Mouse (Mus musculus) lung, embryonic 16.5 days (tissue): ENCODE measurements around the gene Cobll1. TPM values are rescaled to one million over a fixed set of nuclear protein-coding genes. Genes with fewer than 3 reads are reported as not detected.

ENCODE experiments used
- ATAC-seq: fragments of 200-750 bp; cut with Nextera tagmentation; 2 replicates; pipeline ENCODE4 v1.8.0; 2017; ENCODE audit warnings: low read depth, mild to moderate bottlenecking, moderate library complexity
- H3K27ac ChIP-seq: fragments of 300-500 bp; sonication (generic); 2 replicates; pipeline ENCODE4 v1.5.1; 2014; ENCODE audit warnings: mild to moderate bottlenecking, control low read depth, low read length
- H3K27me3 ChIP-seq: fragments of 300-500 bp; sonication (generic); 2 replicates; pipeline ENCODE4 v1.6.1; 2014; ENCODE audit warnings: low read depth, low read length, mixed read lengths; ENCODE audit not compliant: control insufficient read depth, insufficient read depth
- H3K36me3 ChIP-seq: fragments of 300-500 bp; sonication (generic); 2 replicates; pipeline ENCODE4 v1.6.1; 2014; ENCODE audit warnings: low read length; ENCODE audit not compliant: control insufficient read depth, insufficient read depth
- H3K4me1 ChIP-seq: fragments of 300-500 bp; sonication (generic); replicated peaks from 2 replicates; pipeline ENCODE4 v1.6.1; 2014; ENCODE audit warnings: low read length, mixed read lengths; ENCODE audit not compliant: control insufficient read depth, insufficient read depth
- H3K4me2 ChIP-seq: fragments of 300-500 bp; sonication (generic); 2 replicates; pipeline ENCODE4 v1.6.1; 2014; ENCODE audit warnings: low read depth, low read length, control low read depth
- H3K4me3 ChIP-seq: fragments of 300-500 bp; sonication (generic); 2 replicates; pipeline ENCODE4 v1.5.1; 2014; ENCODE audit warnings: mild to moderate bottlenecking, low read length, control low read depth
- H3K9ac ChIP-seq: fragments of 300-500 bp; sonication (generic); 2 replicates; pipeline ENCODE4 v1.6.1; 2014; ENCODE audit warnings: low read length, control low read depth
- H3K9me3 ChIP-seq: fragments of 300-500 bp; sonication (generic); 2 replicates; pipeline ENCODE4 v1.6.1; 2016; ENCODE audit warnings: low read length; ENCODE audit not compliant: control insufficient read depth
- WGBS: fragments of 180-500 bp; shearing (Covaris S2); extraction: QIAGEN DNeasy Blood & Tissue Kit; methylation state at CpG from one replicate; pipeline ENCODE4 v1.1.7; 2014; 5-methylcytosine and 5-hydroxymethylcytosine counted together
- polyA plus RNA-seq: library from polyadenylated mRNA; unstranded; fragments of >200 nt; fragmentation: Nextera tagmentation; extraction: Ambion mirVana; gene quantifications from 2 replicates; pipeline ENCODE4 v1.2.1, GENCODE M21; 2015

Gene Cobll1
- polyA plus RNA-seq, 1 experiment from 2014 or later, result 11.1 TPM

DNA sequence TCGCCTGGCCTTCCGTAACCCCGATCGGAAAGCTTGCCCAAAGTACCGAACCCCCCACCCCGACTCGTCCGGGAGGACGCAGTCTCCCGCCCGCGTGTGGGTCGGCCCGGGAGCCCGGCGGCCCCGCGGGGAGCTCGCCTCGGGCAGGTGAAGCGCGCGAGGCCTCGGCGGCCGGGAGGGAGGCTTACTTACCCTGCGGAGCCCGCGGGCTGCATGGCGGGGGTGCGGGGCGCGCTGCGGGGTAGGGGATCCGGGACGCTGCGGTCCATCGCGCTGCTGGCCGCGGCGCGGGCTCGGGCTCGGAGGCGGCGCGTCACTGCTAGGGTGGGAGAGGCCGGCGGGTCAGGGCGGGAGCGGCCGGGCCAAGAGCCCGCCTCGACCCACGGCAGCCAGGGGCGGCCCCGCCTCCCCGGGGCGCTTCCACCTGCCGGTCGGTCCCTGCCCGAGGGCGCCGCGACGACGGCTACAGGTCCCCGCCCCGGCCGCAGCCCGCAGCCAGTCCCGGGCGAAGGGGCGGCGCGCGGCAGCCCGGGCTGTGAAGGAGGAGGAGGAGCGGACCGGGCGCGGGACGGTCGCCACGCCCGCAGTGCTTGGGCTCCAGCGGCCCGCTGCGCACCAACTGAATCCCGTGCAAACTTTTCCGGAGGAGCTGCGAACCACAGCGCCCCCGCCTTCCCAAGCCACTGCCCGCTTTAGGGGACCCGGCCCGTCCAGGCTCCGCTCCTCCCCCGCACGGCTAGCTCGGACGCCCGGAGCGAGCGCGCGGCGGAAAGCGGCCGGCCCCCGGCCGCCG is 836 bp downstream of the Cobll1 start:
- H3K9me3 ChIP-seq, result no peaks in the 10 kb centered on the region
- peak overlapping the region; percentile 90 for H3K4me2 ChIP-seq
- ATAC-seq, result peak; percentile 95
- H3K36me3 ChIP-seq, result no peaks in the 10 kb centered on the region
- WGBS, result under 1% methylated on average over 80 of the region's 114 CpGs
- H3K4me3 ChIP-seq, result peak overlapping the region; percentile 86
- no peaks in the 10 kb centered on the region for H3K27me3 ChIP-seq
- peak overlapping the region; percentile 93 for H3K9ac ChIP-seq
- peaks cover 13% of the 10 kb centered on the region; the same call in 1 of the 2 replicates for H3K4me1 ChIP-seq
- peak overlapping the region; percentile 97 for H3K27ac ChIP-seq

DNA sequence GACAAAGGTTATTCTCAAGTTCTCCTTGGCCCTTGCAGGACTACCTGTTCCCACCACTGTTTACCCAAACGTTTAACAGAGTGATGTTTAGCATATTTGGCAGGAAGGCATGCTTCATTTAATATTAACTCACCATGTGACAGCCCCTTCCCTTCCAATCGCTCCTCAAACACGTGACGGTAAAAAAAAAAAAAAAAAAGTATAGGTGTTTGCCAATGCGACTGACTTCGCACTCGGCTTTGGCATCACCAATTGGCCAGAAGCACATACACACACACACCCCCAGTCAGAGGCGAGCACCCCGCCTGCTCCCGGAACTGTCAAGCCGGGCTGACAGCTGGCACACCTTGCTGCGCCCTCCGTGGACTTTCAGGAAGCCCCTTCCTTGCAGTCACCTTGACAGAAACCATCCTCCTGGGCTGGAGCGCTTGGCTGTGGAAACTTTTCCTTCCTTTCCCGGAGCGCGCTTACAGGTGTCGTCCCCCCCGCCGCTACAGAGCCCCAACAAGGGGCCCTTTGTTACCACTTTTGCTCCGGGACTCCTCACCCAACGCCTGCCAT is 1.5 kb downstream of the Cobll1 start:
- WGBS, result 1% methylated on average over 22 of the region's 22 CpGs

DNA sequence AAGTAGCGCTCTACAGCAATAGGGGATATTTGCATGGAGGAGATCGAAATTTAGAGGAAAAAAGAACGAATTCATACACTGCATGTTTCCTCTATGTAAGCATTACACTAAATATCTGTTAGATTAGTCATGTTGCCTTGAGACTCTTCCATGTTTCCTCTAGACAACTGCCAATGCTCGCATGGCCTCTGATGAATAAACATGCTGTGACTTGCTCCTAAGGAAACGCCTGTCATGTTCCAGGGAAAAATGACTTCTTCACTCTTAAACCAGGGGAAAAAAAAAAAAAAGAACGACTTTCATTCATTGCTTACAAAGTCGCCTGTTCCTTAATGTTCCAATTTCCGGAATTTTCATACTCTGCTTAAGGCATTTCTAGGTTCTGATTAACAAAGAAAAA is 2.1 kb downstream of the Cobll1 start:
- H3K36me3 ChIP-seq, result no peaks in the 10 kb centered on the region
- H3K9ac ChIP-seq, result peak overlapping the region; percentile 93; the same call in 1 of the 2 replicates
- H3K4me1 ChIP-seq, result peaks cover 13% of the 10 kb centered on the region; the same call in 1 of the 2 replicates
- ATAC-seq, result no peak
- H3K27me3 ChIP-seq, result no peaks in the 10 kb centered on the region
- H3K4me2 ChIP-seq, result peak overlapping the region; percentile 90
- peak overlapping the region; percentile 86 for H3K4me3 ChIP-seq
- 41% methylated on average over 8 of the region's 8 CpGs for WGBS
- H3K27ac ChIP-seq, result peak overlapping the region; percentile 97
- H3K9me3 ChIP-seq, result no peaks in the 10 kb centered on the region

More for the DNA sequence above, 1.5 kb downstream of the Cobll1 start:
- Histone ChIP-seq H3K4me1 (peaks cover 13% of the 10 kb centered on the region; the same call in 1 of the 2 replicates), H3K9ac (peak overlapping the region; percentile 93), H3K4me2 (peak overlapping the region; percentile 90), H3K9me3 (no peaks in the 10 kb centered on the region), H3K27me3 (no peaks in the 10 kb centered on the region), H3K4me3 (peak overlapping the region; percentile 86), H3K36me3 (no peaks in the 10 kb centered on the region), H3K27ac (peak overlapping the region; percentile 97)
- ATAC-seq, result peak; percentile 18

DNA sequence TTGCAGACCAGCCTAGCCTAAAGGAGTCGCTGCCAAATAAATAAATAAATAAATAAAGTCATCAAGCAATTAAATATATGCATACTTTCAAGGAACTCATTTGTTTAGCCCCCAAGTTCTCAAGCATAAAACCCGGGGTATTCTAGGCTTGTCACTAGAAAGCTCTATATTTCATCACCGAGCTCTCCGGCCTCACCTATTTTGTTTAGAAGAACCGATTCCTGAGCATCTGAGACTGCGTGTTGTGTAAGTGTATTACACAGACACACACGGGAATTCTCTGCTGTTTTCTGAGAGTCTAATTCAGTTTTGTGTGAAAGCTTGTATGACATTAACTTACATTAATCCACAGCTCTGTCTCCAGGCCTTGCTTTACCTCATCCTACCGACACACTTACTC is 2.6 kb downstream of the Cobll1 start:
- Histone ChIP-seq H3K27ac (no peak overlapping the region), H3K36me3 (no peaks in the 10 kb centered on the region), H3K4me2 (peak overlapping the region; percentile 90), H3K4me1 (peaks cover 13% of the 10 kb centered on the region; the same call in 1 of the 2 replicates), H3K27me3 (no peaks in the 10 kb centered on the region), H3K9me3 (no peaks in the 10 kb centered on the region), H3K4me3 (no peak overlapping the region), H3K9ac (no peak overlapping the region)
- ATAC-seq, result no peak
- WGBS, result 78% methylated on average over 8 of the region's 8 CpGs

DNA sequence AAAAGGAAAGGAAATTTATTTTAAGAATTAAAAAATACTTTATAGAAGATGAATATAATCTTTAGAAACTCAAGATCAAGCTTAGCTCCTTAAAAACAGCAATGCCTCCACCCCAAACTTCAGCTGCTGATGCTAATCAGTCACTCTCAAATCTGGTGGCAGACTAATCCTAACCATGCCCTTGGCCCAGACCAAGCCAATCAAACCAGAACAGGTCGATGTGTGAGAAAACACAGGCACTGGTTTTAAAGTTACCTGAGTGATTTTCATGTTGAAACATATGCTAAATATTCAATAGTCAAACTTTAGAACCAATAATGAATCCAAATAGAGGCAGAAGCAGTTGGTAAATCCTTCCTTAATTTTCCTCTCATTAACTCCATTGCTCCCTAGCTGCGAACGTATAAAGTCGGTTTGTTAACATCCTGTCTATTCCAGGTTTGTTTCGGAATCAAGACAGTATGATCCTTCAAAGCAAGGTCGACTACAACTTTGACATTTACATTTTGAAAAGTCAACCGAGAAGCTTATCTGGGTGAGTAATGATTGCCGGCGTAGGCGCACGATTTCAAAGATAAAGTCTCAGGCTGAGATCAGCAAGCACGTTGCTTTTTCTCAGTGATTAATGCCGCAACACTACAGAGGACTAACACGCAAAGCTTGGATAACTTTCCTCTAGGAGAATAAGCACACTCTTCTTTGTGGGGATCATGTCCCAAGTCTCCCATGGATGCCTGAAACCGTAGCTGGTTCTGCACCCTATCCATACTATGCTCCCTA is 6.3 kb downstream of the Cobll1 start:
- no peak for ATAC-seq
- Histone ChIP-seq H3K27ac (0 out of 2 replicates have a peak overlapping the region, but pooled peaks have one; percentile 8), H3K4me3 (no peak overlapping the region), H3K9me3 (no peaks in the 10 kb centered on the region), H3K4me2 (0 out of 2 replicates have a peak overlapping the region, but pooled peaks have one; percentile 6), H3K36me3 (no peaks in the 10 kb centered on the region), H3K4me1 (peaks cover 10% of the 10 kb centered on the region; the same call in 1 of the 2 replicates), H3K9ac (no peak overlapping the region), H3K27me3 (no peaks in the 10 kb centered on the region)
- 46% methylated on average over 15 of the region's 15 CpGs for WGBS

DNA sequence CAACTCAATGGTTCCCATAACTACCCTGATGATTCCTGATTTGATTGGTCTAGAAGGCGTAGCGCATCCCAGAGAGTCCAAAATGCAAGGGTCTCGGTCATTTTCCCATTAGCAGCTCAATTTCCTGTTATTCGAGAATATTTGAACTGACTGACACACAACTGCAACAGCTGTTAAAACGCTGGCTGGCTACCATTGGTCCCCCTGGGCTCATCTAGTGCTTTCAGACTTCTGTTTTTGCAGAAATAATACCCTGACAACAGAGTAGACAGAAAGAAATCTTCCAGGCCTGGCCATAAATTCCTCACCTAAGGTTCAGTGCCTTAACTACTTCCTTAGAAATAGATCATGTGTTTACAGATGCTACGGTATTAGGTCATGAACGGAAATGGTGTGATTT is 10.8 kb downstream of the Cobll1 start:
- H3K36me3 ChIP-seq, result no peaks in the 10 kb centered on the region
- no peaks in the 10 kb centered on the region for H3K27me3 ChIP-seq
- H3K9me3 ChIP-seq, result no peaks in the 10 kb centered on the region
- no peak overlapping the region for H3K9ac ChIP-seq
- ATAC-seq, result no peak
- no peak overlapping the region for H3K4me2 ChIP-seq
- no peak overlapping the region for H3K4me3 ChIP-seq
- H3K27ac ChIP-seq, result no peak overlapping the region
- WGBS, result 79% methylated on average over 7 of the region's 7 CpGs
- H3K4me1 ChIP-seq, result peaks cover 2% of the 10 kb centered on the region; the same call in 1 of the 2 replicates

DNA sequence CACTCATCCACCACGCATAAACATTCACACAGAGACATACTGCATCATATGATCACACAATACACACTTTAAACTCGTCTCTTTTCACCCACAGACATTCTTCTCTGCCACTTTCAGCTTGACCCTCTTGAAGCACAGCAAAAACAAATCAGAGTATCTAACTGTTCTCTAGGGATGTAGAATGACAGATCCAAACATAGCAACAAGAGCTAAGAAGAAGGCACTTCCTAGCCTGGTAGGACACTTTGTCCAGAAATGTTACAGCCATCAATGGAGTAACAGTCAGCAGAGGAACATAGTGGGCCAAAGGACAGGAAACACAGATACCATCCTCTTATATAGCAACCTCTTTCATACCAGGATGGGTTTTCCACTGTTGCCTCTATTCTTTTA is 11.3 kb downstream of the Cobll1 start:
- no peak overlapping the region for H3K4me2 ChIP-seq
- peaks cover 2% of the 10 kb centered on the region; the same call in 1 of the 2 replicates for H3K4me1 ChIP-seq
- no peaks in the 10 kb centered on the region for H3K9me3 ChIP-seq
- H3K4me3 ChIP-seq, result no peak overlapping the region
- no peaks in the 10 kb centered on the region for H3K27me3 ChIP-seq
- H3K27ac ChIP-seq, result no peak overlapping the region
- H3K36me3 ChIP-seq, result no peaks in the 10 kb centered on the region
- no peak overlapping the region for H3K9ac ChIP-seq
- no peak for ATAC-seq
- 73% methylated on average over 2 of the region's 2 CpGs for WGBS

DNA sequence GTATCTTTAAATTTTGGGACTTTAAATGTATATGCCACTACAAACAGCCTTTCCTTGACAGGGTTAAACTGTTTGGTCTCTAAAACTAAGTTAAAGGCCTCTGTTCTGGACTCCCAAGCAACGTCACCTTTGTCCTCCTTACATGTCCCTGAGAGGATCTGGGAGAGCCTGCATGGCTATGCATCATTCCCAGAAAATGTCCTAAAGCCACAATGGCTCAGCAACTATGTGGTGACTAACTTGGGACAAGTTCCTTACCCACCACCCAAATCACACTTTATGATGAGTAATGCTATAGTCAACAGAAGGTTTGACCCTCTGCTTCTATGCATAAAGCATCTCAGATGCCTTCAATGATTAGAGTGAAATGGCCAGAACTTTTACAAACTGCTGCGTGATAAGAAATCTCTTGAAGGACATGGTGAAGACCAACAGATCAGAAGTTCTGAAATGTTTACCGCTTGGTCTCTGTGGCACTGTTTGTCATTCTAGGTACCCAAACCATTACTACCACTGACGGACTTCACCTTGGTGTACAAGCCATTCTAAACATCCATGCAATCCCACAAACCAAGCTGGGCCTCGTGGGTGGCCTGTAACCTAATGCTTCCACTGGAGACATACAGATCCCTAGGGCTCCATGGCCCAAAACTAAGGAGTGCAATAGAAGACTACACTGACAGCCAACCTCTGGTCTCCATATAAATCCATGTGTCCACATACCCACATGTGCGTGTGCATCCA is 11.9 kb downstream of the Cobll1 start:
- H3K36me3 ChIP-seq, result no peaks in the 10 kb centered on the region
- H3K9me3 ChIP-seq, result no peaks in the 10 kb centered on the region
- no peak for ATAC-seq
- H3K27ac ChIP-seq, result no peak overlapping the region
- no peak overlapping the region for H3K9ac ChIP-seq
- no peak overlapping the region for H3K4me2 ChIP-seq
- no peak overlapping the region for H3K4me3 ChIP-seq
- peaks cover 2% of the 10 kb centered on the region; the same call in 1 of the 2 replicates for H3K4me1 ChIP-seq
- WGBS, result 80% methylated on average over 6 of the region's 6 CpGs
- no peaks in the 10 kb centered on the region for H3K27me3 ChIP-seq
